Mouse (Mus musculus) gastrocnemius, postnatal 14 days (tissue): ENCODE data around the gene Smyd1. TPM values are rescaled to one million over a fixed set of nuclear protein-coding genes. Genes with fewer than 3 reads are reported as not detected.

ENCODE experiments used
- DNase-seq: peaks from one replicate; pipeline ENCODE4 v3.0.0; 2021; ENCODE audit warnings: mixed read lengths
- intact Hi-C: fragments of 180-260 bp; cut with DNase I; formaldehyde crosslinking; loops from one replicate; pipeline ENCODE4 v1.15.1; 2025; ENCODE audit warnings: low total_unique reads
- total RNA-seq, 2 experiments: library from RNA; stranded (reverse); gene quantifications; 2 replicates each; pipeline ENCODE4 v1.2.3; 2021

The Smyd1 gene
- total RNA-seq, 2 experiments from 2014 or later = 228 to 241 TPM

- intact Hi-C loops = no loop called here
- no peak for DNase-seq
Measured at GRCm38 (mm10) chr6:71235121-71235520, 86.9 kb downstream of the Smyd1 start.

GRCm38 (mm10) chr6:71227157-71227770 is 94.8 kb downstream of the Smyd1 start:
- intact Hi-C loops = no loop called here
- DNase-seq = no peak

- no peak for DNase-seq
- intact Hi-C loops = no loop called here
Measured at GRCm38 (mm10) chr6:71226544-71226943, 95.5 kb downstream of the Smyd1 start.

GRCm38 (mm10) chr6:71224184-71224943 is 97.7 kb downstream of the Smyd1 start:
- intact Hi-C loops = no loop called here
- no peak for DNase-seq

GRCm38 (mm10) chr6:71221501-71221900 is 100.5 kb downstream of the Smyd1 start:
- intact Hi-C loops = no loop called here
- no peak for DNase-seq

- intact Hi-C loops = no loop called here
- no peak for DNase-seq
Measured at GRCm38 (mm10) chr6:71212471-71212870, 109.6 kb downstream of the Smyd1 start.

GRCm38 (mm10) chr6:71211917-71212316 is 110.1 kb downstream of the Smyd1 start:
- no peak for DNase-seq
- intact Hi-C loops = no loop called here

GRCm38 (mm10) chr6:71208691-71209090 is 113.3 kb downstream of the Smyd1 start:
- intact Hi-C loops = no loop called here
- no peak for DNase-seq

GRCm38 (mm10) chr6:71204166-71204565 is 117.9 kb downstream of the Smyd1 start:
- DNase-seq = no peak
- intact Hi-C loops = no loop called here

- no peak for DNase-seq
- intact Hi-C loops = no loop called here
Measured at GRCm38 (mm10) chr6:71203674-71204073, 118.4 kb downstream of the Smyd1 start.

GRCm38 (mm10) chr6:71201925-71202324 is 120.1 kb downstream of the Smyd1 start:
- intact Hi-C loops = no loop called here
- no peak for DNase-seq

GRCm38 (mm10) chr6:71199612-71200011 is 122.4 kb downstream of the Smyd1 start, which contains the start of gene Fabp1:
Gene Fabp1, plus strand, starts transcription at chr6:71199827.
- intact Hi-C loops = no loop called here
- no peak for DNase-seq

- no peak for DNase-seq
- intact Hi-C loops = no loop called here
Measured at GRCm38 (mm10) chr6:71197636-71198535, 124.1 kb downstream of the Smyd1 start.

- DNase-seq = no peak
- intact Hi-C loops = no loop called here
Measured at GRCm38 (mm10) chr6:71196107-71196506, 125.9 kb downstream of the Smyd1 start.

- DNase-seq = no peak
- intact Hi-C loops = no loop called here
Measured at GRCm38 (mm10) chr6:71193151-71193740, 128.8 kb downstream of the Smyd1 start.

- DNase-seq = no peak
- intact Hi-C loops = no loop called here
Measured at GRCm38 (mm10) chr6:71190501-71190900, 131.5 kb downstream of the Smyd1 start.

GRCm38 (mm10) chr6:71189578-71189977 is 132.5 kb downstream of the Smyd1 start:
- no peak for DNase-seq
- intact Hi-C loops = no loop called here

GRCm38 (mm10) chr6:71184941-71185604 is 137.0 kb downstream of the Smyd1 start:
- intact Hi-C loops = no loop called here
- DNase-seq = no peak

GRCm38 (mm10) chr6:71180596-71180995 is 141.4 kb downstream of the Smyd1 start:
- intact Hi-C loops = no loop called here
- DNase-seq = no peak
